Mouse (Mus musculus): ENCODE measurements at regions not wholly inside any gene's neighbourhood (a gene's known extent, or its start where the extent isn't known, plus 50 kb on each side); places are given as distances from the start of the nearest gene placed in this dataset.
A peak's percentile ranks its signal among the peaks of the same experiment; 100 is the strongest.

- 79% methylated on average over 14 of the region's 14 CpGs for WGBS
- no peak for ATAC-seq
- Histone ChIP-seq H3K27ac (ENCODE audit: low read depth, low read length) (no peak overlapping the region), H3K4me1 (ENCODE audit: control insufficient read depth, insufficient read depth, low read depth, low read length) (no peaks in the 10 kb centered on the region), H3K4me2 (ENCODE audit: low read length) (no peak overlapping the region), H3K36me3 (ENCODE audit: control insufficient read depth, insufficient read depth, low read length) (no peaks in the 10 kb centered on the region), H3K27me3 (replicated peaks; ENCODE audit: control insufficient read depth, insufficient read depth, low read length) (no peaks in the 10 kb centered on the region), H3K9ac (ENCODE audit: low read depth, low read length) (no peak overlapping the region), H3K4me3 (ENCODE audit: low read length) (no peak overlapping the region), H3K9me3 (ENCODE audit: control insufficient read depth, low read length) (no peaks in the 10 kb centered on the region)
Observed at GRCm38 (mm10) chr1:169155484-169156459, 375.5 kb downstream of the Nuf2 start.

GRCm38 (mm10) chr1:169142216-169142615, 389.0 kb downstream of the Nuf2 start:
- 67% methylated on average over 3 of the region's 3 CpGs for WGBS

GRCm38 (mm10) chr1:169140056-169140455, 391.2 kb downstream of the Nuf2 start:
- 32% methylated on average over 3 of the region's 3 CpGs for WGBS
- H3K27ac ChIP-seq (ENCODE audit: low read depth, low read length), result no peak overlapping the region

More at GRCm38 (mm10) chr1:169142216-169142615, 389.0 kb downstream of the Nuf2 start:
- no peaks in the 10 kb centered on the region for H3K27me3 ChIP-seq (replicated peaks; ENCODE audit: control insufficient read depth, insufficient read depth, low read length)
- H3K4me3 ChIP-seq (ENCODE audit: low read length), result no peak overlapping the region
- H3K9ac ChIP-seq (ENCODE audit: low read depth, low read length), result no peak overlapping the region
- no peaks in the 10 kb centered on the region for H3K9me3 ChIP-seq (ENCODE audit: control insufficient read depth, low read length)
- no peaks in the 10 kb centered on the region; the same call in 1 of the 2 replicates for H3K4me1 ChIP-seq (ENCODE audit: control insufficient read depth, insufficient read depth, low read depth, low read length)
- no peak overlapping the region for H3K4me2 ChIP-seq (ENCODE audit: low read length)
- ATAC-seq, result no peak
- H3K36me3 ChIP-seq (ENCODE audit: control insufficient read depth, insufficient read depth, low read length), result no peaks in the 10 kb centered on the region
- H3K27ac ChIP-seq (ENCODE audit: low read depth, low read length), result no peak overlapping the region

GRCm38 (mm10) chr1:169139507-169139906, 391.8 kb downstream of the Nuf2 start:
- Histone ChIP-seq H3K27ac (ENCODE audit: low read depth, low read length) (no peak overlapping the region), H3K9ac (ENCODE audit: low read depth, low read length) (no peak overlapping the region), H3K9me3 (ENCODE audit: control insufficient read depth, low read length) (no peaks in the 10 kb centered on the region), H3K27me3 (replicated peaks; ENCODE audit: control insufficient read depth, insufficient read depth, low read length) (no peaks in the 10 kb centered on the region), H3K4me3 (ENCODE audit: low read length) (no peak overlapping the region), H3K36me3 (ENCODE audit: control insufficient read depth, insufficient read depth, low read length) (no peaks in the 10 kb centered on the region), H3K4me2 (ENCODE audit: low read length) (no peak overlapping the region), H3K4me1 (ENCODE audit: control insufficient read depth, insufficient read depth, low read depth, low read length) (no peaks in the 10 kb centered on the region; the same call in 1 of the 2 replicates)
- ATAC-seq, result peak; percentile 20; the same call in 1 of the 2 replicates
- WGBS, result 25% methylated on average over 5 of the region's 5 CpGs

More at GRCm38 (mm10) chr1:169140056-169140455, 391.2 kb downstream of the Nuf2 start:
- Histone ChIP-seq H3K27me3 (replicated peaks; ENCODE audit: control insufficient read depth, insufficient read depth, low read length) (no peaks in the 10 kb centered on the region), H3K4me3 (ENCODE audit: low read length) (no peak overlapping the region), H3K9ac (ENCODE audit: low read depth, low read length) (no peak overlapping the region), H3K4me1 (ENCODE audit: control insufficient read depth, insufficient read depth, low read depth, low read length) (no peaks in the 10 kb centered on the region; the same call in 1 of the 2 replicates), H3K4me2 (ENCODE audit: low read length) (no peak overlapping the region), H3K36me3 (ENCODE audit: control insufficient read depth, insufficient read depth, low read length) (no peaks in the 10 kb centered on the region), H3K9me3 (ENCODE audit: control insufficient read depth, low read length) (no peaks in the 10 kb centered on the region)
- ATAC-seq, result no peak

GRCm38 (mm10) chr1:169139184-169139486, 392.1 kb downstream of the Nuf2 start:
- Histone ChIP-seq H3K27ac (ENCODE audit: low read depth, low read length) (no peak overlapping the region), H3K4me2 (ENCODE audit: low read length) (no peak overlapping the region), H3K4me1 (ENCODE audit: control insufficient read depth, insufficient read depth, low read depth, low read length) (no peaks in the 10 kb centered on the region; the same call in 1 of the 2 replicates), H3K4me3 (ENCODE audit: low read length) (no peak overlapping the region), H3K9me3 (ENCODE audit: control insufficient read depth, low read length) (no peaks in the 10 kb centered on the region), H3K9ac (ENCODE audit: low read depth, low read length) (no peak overlapping the region), H3K36me3 (ENCODE audit: control insufficient read depth, insufficient read depth, low read length) (no peaks in the 10 kb centered on the region), H3K27me3 (replicated peaks; ENCODE audit: control insufficient read depth, insufficient read depth, low read length) (no peaks in the 10 kb centered on the region)
- WGBS, result 15% methylated on average over 2 of the region's 2 CpGs
- ATAC-seq, result no peak

GRCm38 (mm10) chr1:169138404-169139183, 392.7 kb downstream of the Nuf2 start:
- H3K27ac ChIP-seq (ENCODE audit: low read depth, low read length), result no peak overlapping the region

GRCm38 (mm10) chr1:169135542-169135941, 395.7 kb downstream of the Nuf2 start:
- Histone ChIP-seq H3K36me3 (ENCODE audit: control insufficient read depth, insufficient read depth, low read length) (no peaks in the 10 kb centered on the region), H3K27ac (ENCODE audit: low read depth, low read length) (no peak overlapping the region), H3K27me3 (replicated peaks; ENCODE audit: control insufficient read depth, insufficient read depth, low read length) (no peaks in the 10 kb centered on the region), H3K4me2 (ENCODE audit: low read length) (no peak overlapping the region), H3K4me3 (ENCODE audit: low read length) (no peak overlapping the region), H3K9ac (ENCODE audit: low read depth, low read length) (no peak overlapping the region), H3K4me1 (ENCODE audit: control insufficient read depth, insufficient read depth, low read depth, low read length) (no peaks in the 10 kb centered on the region; the same call in 1 of the 2 replicates), H3K9me3 (ENCODE audit: control insufficient read depth, low read length) (no peaks in the 10 kb centered on the region)
- no peak for ATAC-seq

More at GRCm38 (mm10) chr1:169138404-169139183, 392.7 kb downstream of the Nuf2 start:
- no peaks in the 10 kb centered on the region for H3K36me3 ChIP-seq (ENCODE audit: control insufficient read depth, insufficient read depth, low read length)
- H3K9ac ChIP-seq (ENCODE audit: low read depth, low read length), result no peak overlapping the region
- no peak overlapping the region for H3K4me3 ChIP-seq (ENCODE audit: low read length)
- ATAC-seq, result no peak
- H3K4me1 ChIP-seq (ENCODE audit: control insufficient read depth, insufficient read depth, low read depth, low read length), result no peaks in the 10 kb centered on the region; the same call in 1 of the 2 replicates
- H3K9me3 ChIP-seq (ENCODE audit: control insufficient read depth, low read length), result no peaks in the 10 kb centered on the region
- H3K4me2 ChIP-seq (ENCODE audit: low read length), result no peak overlapping the region
- no peaks in the 10 kb centered on the region for H3K27me3 ChIP-seq (replicated peaks; ENCODE audit: control insufficient read depth, insufficient read depth, low read length)
- WGBS, result 46% methylated on average over 6 of the region's 6 CpGs

- Histone ChIP-seq H3K4me2 (ENCODE audit: low read length) (no peak overlapping the region), H3K4me1 (ENCODE audit: control insufficient read depth, insufficient read depth, low read depth, low read length) (no peaks in the 10 kb centered on the region), H3K36me3 (ENCODE audit: control insufficient read depth, insufficient read depth, low read length) (no peaks in the 10 kb centered on the region), H3K9me3 (ENCODE audit: control insufficient read depth, low read length) (no peaks in the 10 kb centered on the region), H3K27ac (ENCODE audit: low read depth, low read length) (no peak overlapping the region), H3K4me3 (ENCODE audit: low read length) (no peak overlapping the region), H3K9ac (ENCODE audit: low read depth, low read length) (no peak overlapping the region), H3K27me3 (replicated peaks; ENCODE audit: control insufficient read depth, insufficient read depth, low read length) (no peaks in the 10 kb centered on the region)
- WGBS, result 46% methylated on average over 4 of the region's 4 CpGs
- no peak; the same call in 1 of the 2 replicates for ATAC-seq
Observed at GRCm38 (mm10) chr1:169103669-169104068, 427.6 kb downstream of the Nuf2 start.

GRCm38 (mm10) chr1:169103113-169103512, 428.2 kb downstream of the Nuf2 start:
- ATAC-seq, result no peak
- no peak overlapping the region for H3K27ac ChIP-seq (ENCODE audit: low read depth, low read length)
- H3K4me2 ChIP-seq (ENCODE audit: low read length), result no peak overlapping the region
- no peak overlapping the region for H3K9ac ChIP-seq (ENCODE audit: low read depth, low read length)
- no peaks in the 10 kb centered on the region for H3K9me3 ChIP-seq (ENCODE audit: control insufficient read depth, low read length)
- H3K4me3 ChIP-seq (ENCODE audit: low read length), result no peak overlapping the region
- no peaks in the 10 kb centered on the region for H3K27me3 ChIP-seq (replicated peaks; ENCODE audit: control insufficient read depth, insufficient read depth, low read length)
- WGBS, result 64% methylated on average over 2 of the region's 2 CpGs
- no peaks in the 10 kb centered on the region for H3K4me1 ChIP-seq (ENCODE audit: control insufficient read depth, insufficient read depth, low read depth, low read length)
- H3K36me3 ChIP-seq (ENCODE audit: control insufficient read depth, insufficient read depth, low read length), result no peaks in the 10 kb centered on the region

Data from hindbrain, embryonic 16.5 days (tissue).